Mouse (Mus musculus): ENCODE measurements around the gene Adamtsl1.

Adamtsl1 gene

GRCm38 (mm10) chr4:86396672-86397288 lies 882.8 kb downstream of the Adamtsl1 start:
- DNase-seq (ENCODE audit: low spot score in 2 of 2) = no peak

GRCm38 (mm10) chr4:86397470-86397869 lies 883.5 kb downstream of the Adamtsl1 start:
- DNase-seq (ENCODE audit: low spot score in 2 of 2) = no peak

DNA sequence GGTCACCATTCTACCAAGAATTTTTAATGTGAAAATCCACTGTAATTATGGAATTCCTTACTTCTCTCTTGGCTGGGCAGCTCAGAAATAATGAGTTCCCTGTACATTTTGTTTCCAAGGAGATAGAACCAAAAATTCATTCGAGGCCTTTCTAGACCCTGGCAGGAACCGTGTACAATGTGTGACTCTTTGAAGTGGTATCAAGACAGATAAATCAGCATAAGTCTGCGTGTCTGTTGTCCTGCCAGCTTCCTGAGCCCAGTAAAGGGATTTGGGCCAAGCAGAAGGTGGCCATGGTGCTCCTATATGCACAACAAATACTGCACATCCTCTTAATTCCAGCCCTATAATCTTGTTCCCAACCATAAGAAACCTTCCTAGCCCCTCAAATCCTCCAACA lies 887.1 kb downstream of the Adamtsl1 start:
- no peak for DNase-seq (ENCODE audit: low spot score in 2 of 2)

DNA sequence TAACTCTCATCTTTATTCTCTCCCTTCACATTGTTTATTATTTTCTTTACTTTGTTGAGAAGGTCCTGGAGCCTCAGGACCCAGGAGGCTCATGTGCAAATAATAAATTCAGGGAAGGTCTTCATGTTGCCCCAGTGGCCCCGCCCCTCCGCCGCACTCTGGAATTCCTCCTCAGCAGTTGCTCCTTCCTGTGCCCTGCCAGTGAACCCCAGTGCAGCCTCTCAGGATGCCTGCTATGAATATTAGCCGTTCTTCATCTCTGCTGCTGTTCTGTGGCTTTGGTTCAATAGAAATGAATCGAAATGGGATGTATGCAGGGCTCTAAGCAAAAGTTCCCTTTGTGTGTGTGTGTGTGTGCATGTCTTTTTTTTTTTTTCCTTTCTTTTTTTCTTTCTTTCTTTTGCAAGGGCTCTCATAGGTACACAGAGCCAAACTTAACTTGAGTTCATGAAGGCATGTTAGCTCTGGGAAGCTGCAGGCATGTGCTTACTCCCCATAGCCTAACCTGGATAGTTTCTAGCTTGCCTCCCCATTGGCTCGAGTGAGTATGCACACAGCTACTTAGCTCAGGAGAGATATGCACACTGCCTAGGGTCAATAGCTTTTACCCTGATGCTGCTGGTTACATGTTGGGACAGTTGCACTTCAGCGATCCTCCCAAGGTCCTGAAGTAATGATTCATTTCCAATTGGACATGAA lies 892.7 kb downstream of the Adamtsl1 start:
- no peak for DNase-seq (ENCODE audit: low spot score in 2 of 2)

- DNase-seq (ENCODE audit: low spot score in 2 of 2) = no peak
Observed at GRCm38 (mm10) chr4:86407200-86407527, 893.2 kb downstream of the Adamtsl1 start.

- DNase-seq (ENCODE audit: low spot score in 2 of 2) = no peak
Observed at GRCm38 (mm10) chr4:86408421-86408820, 894.4 kb downstream of the Adamtsl1 start.

- DNase-seq (ENCODE audit: low spot score in 2 of 2) = no peak
Observed at GRCm38 (mm10) chr4:86410946-86411345, 897.0 kb downstream of the Adamtsl1 start.

GRCm38 (mm10) chr4:86413388-86413787 lies 899.4 kb downstream of the Adamtsl1 start:
- no peak for DNase-seq (ENCODE audit: low spot score in 2 of 2)

- no peak for DNase-seq (ENCODE audit: low spot score in 2 of 2)
Observed at GRCm38 (mm10) chr4:86416401-86417025, 902.5 kb downstream of the Adamtsl1 start.

DNA sequence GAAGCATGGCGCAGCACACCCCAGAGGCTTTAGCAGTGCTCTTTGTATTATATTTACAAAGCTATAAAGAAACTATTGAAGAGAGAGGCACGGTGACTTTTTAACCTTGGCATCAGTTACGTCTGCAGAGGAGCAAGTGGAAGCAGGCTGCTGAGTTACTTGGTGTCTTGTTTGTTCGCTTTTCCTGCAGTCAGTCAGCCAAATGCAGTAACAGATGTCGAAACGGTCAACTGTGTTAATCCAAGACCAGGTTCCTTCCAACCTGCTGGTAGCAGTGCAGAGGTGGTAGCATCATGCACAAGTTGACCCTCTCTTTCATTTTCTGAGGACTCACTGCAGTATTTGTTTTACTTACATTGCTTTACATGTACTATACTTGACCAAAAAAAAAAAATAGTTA lies 908.6 kb downstream of the Adamtsl1 start:
- no peak for DNase-seq (ENCODE audit: low spot score in 2 of 2)

DNA sequence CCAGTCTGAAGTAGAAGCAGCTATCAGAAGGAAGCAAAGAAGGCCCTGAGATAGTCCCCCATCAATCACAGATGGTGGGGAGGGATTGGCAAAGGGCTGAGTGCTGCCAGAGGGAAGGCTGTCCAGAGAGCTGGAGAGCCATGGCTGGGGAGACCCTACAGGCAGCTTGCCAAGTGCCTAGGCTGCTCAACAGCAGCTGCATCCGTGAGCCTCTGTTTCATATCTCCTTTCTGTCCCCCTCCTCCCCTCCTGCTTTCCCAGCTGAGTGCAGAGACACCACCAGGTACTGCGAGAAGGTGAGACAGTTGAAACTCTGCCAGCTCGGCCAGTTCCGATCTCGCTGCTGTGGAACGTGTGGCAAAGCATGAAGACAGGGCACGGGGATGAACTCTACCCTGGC lies 911.6 kb downstream of the Adamtsl1 start:
- DNase-seq (ENCODE audit: low spot score in 2 of 2) = no peak

GRCm38 (mm10) chr4:86426549-86426948 lies 912.6 kb downstream of the Adamtsl1 start:
- no peak for DNase-seq (ENCODE audit: low spot score in 2 of 2)

DNA sequence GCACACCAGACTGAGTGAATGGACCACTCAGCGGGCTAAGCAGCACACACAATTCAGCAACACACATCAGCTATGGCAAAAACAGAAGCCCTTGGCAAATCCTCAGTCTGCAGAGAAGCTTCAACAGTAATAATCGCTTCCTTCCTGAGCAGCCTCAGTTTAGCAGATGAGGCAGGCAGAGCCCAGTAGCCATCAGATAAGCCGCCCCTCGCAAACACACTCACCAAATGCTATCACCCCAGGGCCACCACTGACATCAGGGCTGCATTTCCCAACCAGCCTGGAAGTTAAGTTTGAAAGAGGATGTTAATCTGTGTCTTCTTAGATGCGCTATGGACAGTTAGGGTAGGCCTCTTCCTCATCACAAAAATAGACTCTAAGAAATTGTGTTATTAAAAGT lies 913.3 kb downstream of the Adamtsl1 start:
- DNase-seq (ENCODE audit: low spot score in 2 of 2) = no peak

- no peak for DNase-seq (ENCODE audit: low spot score in 2 of 2)
Observed at GRCm38 (mm10) chr4:86428091-86428745, 914.2 kb downstream of the Adamtsl1 start.

DNA sequence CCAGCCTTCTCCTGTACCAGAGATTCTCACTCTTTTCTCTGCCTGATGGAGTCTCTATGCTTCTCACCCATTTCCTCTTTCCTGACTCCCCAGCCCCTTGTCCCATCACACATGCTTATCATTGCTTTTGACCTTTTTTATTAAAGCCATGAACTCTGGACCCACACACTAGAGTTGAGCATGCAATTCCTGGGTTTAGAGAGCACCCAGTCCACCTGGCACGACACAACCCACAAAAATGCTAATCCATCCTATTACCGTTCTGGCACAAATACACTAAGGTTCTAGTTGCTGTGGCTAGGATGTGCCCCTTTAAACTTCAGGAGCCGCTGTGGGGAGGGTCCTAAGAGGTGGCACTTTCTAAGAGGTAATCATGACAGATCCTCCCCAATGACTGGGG lies 921.7 kb downstream of the Adamtsl1 start:
- DNase-seq (ENCODE audit: low spot score in 2 of 2) = no peak

DNA sequence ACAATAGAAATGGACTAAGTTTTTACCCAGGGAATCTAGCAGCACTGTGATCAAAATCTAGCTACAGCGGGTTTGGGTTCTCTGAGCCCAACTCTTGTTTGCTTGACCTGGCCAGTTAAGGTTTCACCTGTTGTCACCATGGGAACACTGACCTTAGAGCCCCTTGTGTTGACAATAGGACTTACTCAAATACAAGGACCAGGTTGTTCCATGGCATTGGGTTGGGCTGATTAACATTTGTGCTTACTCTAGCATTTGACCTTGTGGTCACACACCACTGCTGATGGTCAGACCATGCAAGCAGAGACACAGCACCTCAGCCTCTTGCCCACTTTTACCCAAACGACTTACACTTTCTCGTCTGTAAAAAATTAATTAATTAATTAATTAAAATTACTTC lies 922.4 kb downstream of the Adamtsl1 start:
- DNase-seq (ENCODE audit: low spot score in 2 of 2) = no peak

DNA sequence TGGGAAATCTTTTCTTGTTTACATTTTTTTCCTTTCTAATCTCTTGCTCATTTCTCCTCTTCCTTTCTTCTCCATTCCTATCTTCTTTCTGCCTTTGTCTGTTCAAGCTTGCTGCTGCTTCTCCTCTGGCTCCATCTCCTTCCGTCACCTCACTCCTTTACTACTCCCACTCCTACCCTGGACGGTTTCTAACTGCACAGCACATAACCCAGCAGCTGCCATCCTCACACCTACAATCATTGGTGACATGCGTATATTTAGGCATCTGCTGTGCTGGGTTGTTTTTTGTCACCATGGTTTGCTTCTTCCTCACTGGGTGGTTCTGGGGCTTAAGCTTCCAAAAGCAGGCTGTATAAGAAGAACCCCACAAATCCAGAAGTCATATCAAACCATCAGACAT lies 936.5 kb downstream of the Adamtsl1 start:
- DNase-seq (ENCODE audit: low spot score in 2 of 2) = no peak

GRCm38 (mm10) chr4:86464808-86465207 lies 950.8 kb downstream of the Adamtsl1 start:
- DNase-seq (ENCODE audit: low spot score in 2 of 2) = no peak

All from spleen, postnatal 36 days (tissue).